Mouse (Mus musculus) neural tube, embryonic 15.5 days (tissue): ENCODE measurements around the gene Rnaseh2a. TPM values are rescaled to one million over a fixed set of nuclear protein-coding genes. Genes with fewer than 3 reads are reported as not detected.

Experiments used
- ATAC-seq: fragments of 200-750 bp; cut with Nextera tagmentation; 2 replicates; pipeline ENCODE4 v1.8.0; 2017; ENCODE audit warnings: mild to moderate bottlenecking, moderate TSS enrichment, moderate library complexity; ENCODE audit not compliant: low FRiP score
- H3K27ac ChIP-seq: fragments of 300-500 bp; sonication (generic); replicated peaks from 2 replicates; pipeline ENCODE4 v1.5.1; 2015; ENCODE audit warnings: mild to moderate bottlenecking, inconsistent platforms
- H3K27me3 ChIP-seq: fragments of 300-500 bp; sonication (generic); replicated peaks from 2 replicates; pipeline ENCODE4 v1.6.1; 2015; ENCODE audit warnings: inconsistent platforms
- H3K36me3 ChIP-seq: fragments of 300-500 bp; sonication (generic); 2 replicates; pipeline ENCODE4 v1.6.1; 2015; ENCODE audit warnings: inconsistent platforms
- H3K4me1 ChIP-seq: fragments of 300-500 bp; sonication (generic); 2 replicates; pipeline ENCODE4 v1.6.1; 2015; ENCODE audit warnings: inconsistent platforms
- H3K4me2 ChIP-seq: fragments of 300-500 bp; sonication (generic); 2 replicates; pipeline ENCODE4 v1.6.1; 2015; ENCODE audit warnings: inconsistent platforms, mild to moderate bottlenecking, moderate library complexity
- H3K4me3 ChIP-seq: fragments of 300-500 bp; sonication (generic); replicated peaks from 2 replicates; pipeline ENCODE4 v1.5.1; 2015; ENCODE audit warnings: mild to moderate bottlenecking, inconsistent platforms
- H3K9ac ChIP-seq: fragments of 300-500 bp; sonication (generic); replicated peaks from 2 replicates; pipeline ENCODE4 v1.6.1; 2015; ENCODE audit warnings: mild to moderate bottlenecking, inconsistent platforms
- H3K9me3 ChIP-seq: fragments of 300-500 bp; sonication (generic); replicated peaks from 2 replicates; pipeline ENCODE4 v1.6.1; 2016; ENCODE audit warnings: inconsistent platforms
- WGBS: fragments of 180-500 bp; shearing (Covaris S2); methylation state at CpG from one replicate; pipeline ENCODE4 v1.1.7; 2015; ENCODE audit warnings: mixed read lengths; 5-methylcytosine and 5-hydroxymethylcytosine counted together
- polyA plus RNA-seq: library from polyadenylated mRNA; unstranded; fragments of >200 nt; fragmentation: Nextera tagmentation; extraction: Ambion mirVana; gene quantifications from 2 replicates; pipeline ENCODE4 v1.2.1, GENCODE M21; 2015

The Rnaseh2a gene
- polyA plus RNA-seq, 1 experiment from 2014 or later, result 55.0 TPM

GRCm38 (mm10) chr8:84936041-84936961 is 33.3 kb downstream of the Rnaseh2a start:
- H3K4me1 ChIP-seq, result peaks cover 34% of the 10 kb centered on the region
- H3K4me3 ChIP-seq, result peak overlapping the region; percentile 85
- WGBS, result 12% methylated on average over 23 of the region's 23 CpGs
- H3K9me3 ChIP-seq, result no peaks in the 10 kb centered on the region
- H3K9ac ChIP-seq, result peak overlapping the region; percentile 99
- H3K36me3 ChIP-seq, result peaks cover 13% of the 10 kb centered on the region; the same call in 1 of the 2 replicates
- H3K27ac ChIP-seq, result peak overlapping the region; percentile 96
- 0 out of 2 replicates have a peak, but pooled peaks cover 4% of the 10 kb centered on the region for H3K27me3 ChIP-seq
- ATAC-seq, result peak; percentile 63
- H3K4me2 ChIP-seq, result peak overlapping the region; percentile 90

- Histone ChIP-seq H3K9me3 (no peaks in the 10 kb centered on the region), H3K27me3 (0 out of 2 replicates have a peak, but pooled peaks cover 7% of the 10 kb centered on the region), H3K4me2 (peak overlapping the region; percentile 90), H3K36me3 (peaks cover 17% of the 10 kb centered on the region), H3K27ac (peak overlapping the region; percentile 96), H3K4me1 (peaks cover 34% of the 10 kb centered on the region), H3K9ac (peak overlapping the region; percentile 99), H3K4me3 (peak overlapping the region; percentile 85)
- 5% methylated on average over 14 of the region's 14 CpGs for WGBS
- ATAC-seq, result peak; percentile 34
Measured at GRCm38 (mm10) chr8:84935489-84935888, 34.1 kb downstream of the Rnaseh2a start.

- Histone ChIP-seq H3K4me3 (peak overlapping the region; percentile 85), H3K4me1 (peaks cover 34% of the 10 kb centered on the region), H3K9me3 (no peaks in the 10 kb centered on the region), H3K4me2 (peak overlapping the region; percentile 90), H3K27me3 (0 out of 2 replicates have a peak, but pooled peaks cover 13% of the 10 kb centered on the region), H3K36me3 (peaks cover 23% of the 10 kb centered on the region), H3K27ac (peak overlapping the region; percentile 96), H3K9ac (peak overlapping the region; percentile 99)
- WGBS, result under 1% methylated on average over 15 of the region's 15 CpGs
- peak; percentile 62 for ATAC-seq
Measured at GRCm38 (mm10) chr8:84934860-84935259, 34.7 kb downstream of the Rnaseh2a start.

- no peak for ATAC-seq
- Histone ChIP-seq H3K9me3 (no peaks in the 10 kb centered on the region), H3K4me3 (peak overlapping the region; percentile 85), H3K27me3 (0 out of 2 replicates have a peak, but pooled peaks cover 13% of the 10 kb centered on the region), H3K4me2 (peak overlapping the region; percentile 90), H3K4me1 (peaks cover 41% of the 10 kb centered on the region), H3K27ac (peak overlapping the region; percentile 96; the same call in 1 of the 2 replicates), H3K36me3 (peaks cover 23% of the 10 kb centered on the region), H3K9ac (0 out of 2 replicates have a peak overlapping the region, but pooled peaks have one; percentile 14)
- 83% methylated on average over 16 of the region's 16 CpGs for WGBS
Measured at GRCm38 (mm10) chr8:84933767-84934559, 35.6 kb downstream of the Rnaseh2a start.

- WGBS, result 92% methylated on average over 13 of the region's 13 CpGs
- Histone ChIP-seq H3K36me3 (peaks cover 48% of the 10 kb centered on the region), H3K4me1 (peaks cover 35% of the 10 kb centered on the region), H3K9me3 (no peaks in the 10 kb centered on the region), H3K9ac (no peak overlapping the region), H3K27me3 (0 out of 2 replicates have a peak, but pooled peaks cover 10% of the 10 kb centered on the region), H3K27ac (no peak overlapping the region), H3K4me2 (no peak overlapping the region), H3K4me3 (no peak overlapping the region)
- ATAC-seq, result no peak
Measured at GRCm38 (mm10) chr8:84930582-84930981, 39.0 kb downstream of the Rnaseh2a start.

GRCm38 (mm10) chr8:84928456-84929306 is 40.9 kb downstream of the Rnaseh2a start:
- H3K9ac ChIP-seq, result 0 out of 2 replicates have a peak overlapping the region, but pooled peaks have one; percentile 1

GRCm38 (mm10) chr8:84927513-84927912 is 42.1 kb downstream of the Rnaseh2a start:
- Histone ChIP-seq H3K4me2 (no peak overlapping the region), H3K36me3 (peaks cover 68% of the 10 kb centered on the region), H3K9ac (no peak overlapping the region), H3K4me3 (no peak overlapping the region), H3K27me3 (0 out of 2 replicates have a peak, but pooled peaks cover 10% of the 10 kb centered on the region), H3K9me3 (no peaks in the 10 kb centered on the region), H3K4me1 (peaks cover 14% of the 10 kb centered on the region), H3K27ac (no peak overlapping the region)
- 78% methylated on average over 1 of the region's 1 CpGs for WGBS
- no peak for ATAC-seq

More at GRCm38 (mm10) chr8:84928456-84929306, 40.9 kb downstream of the Rnaseh2a start:
- Histone ChIP-seq H3K4me1 (peaks cover 16% of the 10 kb centered on the region), H3K9me3 (no peaks in the 10 kb centered on the region), H3K4me3 (peak overlapping the region; percentile 25), H3K27ac (no peak overlapping the region), H3K27me3 (0 out of 2 replicates have a peak, but pooled peaks cover 10% of the 10 kb centered on the region), H3K4me2 (peak overlapping the region; percentile 53), H3K36me3 (peaks cover 64% of the 10 kb centered on the region)
- 4% methylated on average over 49 of the region's 52 CpGs for WGBS
- ATAC-seq, result peak; percentile 76

GRCm38 (mm10) chr8:84925557-84925956 is 44.0 kb downstream of the Rnaseh2a start:
- no peak for ATAC-seq
- Histone ChIP-seq H3K9me3 (no peaks in the 10 kb centered on the region), H3K27ac (no peak overlapping the region), H3K9ac (no peak overlapping the region), H3K36me3 (peaks cover 74% of the 10 kb centered on the region), H3K4me3 (no peak overlapping the region), H3K27me3 (0 out of 2 replicates have a peak, but pooled peaks cover 10% of the 10 kb centered on the region), H3K4me1 (peaks cover 14% of the 10 kb centered on the region), H3K4me2 (no peak overlapping the region)
- 65% methylated on average over 7 of the region's 7 CpGs for WGBS

- WGBS, result 89% methylated on average over 2 of the region's 2 CpGs
- Histone ChIP-seq H3K4me1 (no peaks in the 10 kb centered on the region), H3K27me3 (peaks cover 19% of the 10 kb centered on the region), H3K27ac (no peak overlapping the region), H3K9me3 (no peaks in the 10 kb centered on the region), H3K9ac (no peak overlapping the region), H3K36me3 (peaks cover 90% of the 10 kb centered on the region), H3K4me3 (no peak overlapping the region), H3K4me2 (no peak overlapping the region)
- no peak for ATAC-seq
Measured at GRCm38 (mm10) chr8:84921596-84921995, 48.0 kb downstream of the Rnaseh2a start.

- Histone ChIP-seq H3K4me2 (no peak overlapping the region), H3K27me3 (peaks cover 37% of the 10 kb centered on the region), H3K9ac (no peak overlapping the region), H3K4me1 (no peaks in the 10 kb centered on the region), H3K4me3 (no peak overlapping the region), H3K9me3 (no peaks in the 10 kb centered on the region), H3K36me3 (peaks cover 92% of the 10 kb centered on the region), H3K27ac (no peak overlapping the region)
- WGBS, result 92% methylated on average over 15 of the region's 15 CpGs
- no peak for ATAC-seq
Measured at GRCm38 (mm10) chr8:84918646-84919045, 50.9 kb downstream of the Rnaseh2a start.
